Mouse (Mus musculus) embryonic facial prominence, embryonic 11.5 days (tissue): Measurements from ENCODE around the gene Slc39a1. TPM values are rescaled to one million over a fixed set of nuclear protein-coding genes. Genes with fewer than 3 reads are reported as not detected.

Source experiments
- ATAC-seq: fragments of 200-750 bp; cut with Nextera tagmentation; replicated peaks from 2 replicates; pipeline ENCODE4 v1.8.0; 2017; ENCODE audit warnings: low read depth; ENCODE audit not compliant: insufficient number of reproducible peaks, low FRiP score, low TSS enrichment
- DNase-seq: peaks from one replicate; pipeline ENCODE4 v3.0.0-alpha.2; 2015; ENCODE audit warnings: low spot score
- H3K27ac ChIP-seq: fragments of 300-500 bp; sonication (generic); replicated peaks from 2 replicates; pipeline ENCODE4 v1.5.1; 2014; ENCODE audit warnings: mild to moderate bottlenecking, low read depth, low read length, control low read depth
- H3K27me3 ChIP-seq: fragments of 300-500 bp; sonication (generic); 2 replicates; pipeline ENCODE4 v1.6.1; 2014; ENCODE audit warnings: mild to moderate bottlenecking, low read length, moderate library complexity, mixed read lengths; ENCODE audit not compliant: control insufficient read depth, insufficient read depth
- H3K36me3 ChIP-seq: fragments of 300-500 bp; sonication (generic); replicated peaks from 2 replicates; pipeline ENCODE4 v1.6.1; 2014; ENCODE audit warnings: low read depth, mild to moderate bottlenecking, low read length, moderate library complexity, mixed read lengths; ENCODE audit not compliant: control insufficient read depth, insufficient read depth
- H3K4me1 ChIP-seq: fragments of 300-500 bp; sonication (generic); 2 replicates; pipeline ENCODE4 v1.6.1; 2014; ENCODE audit warnings: low read length, mixed read lengths; ENCODE audit not compliant: control insufficient read depth, insufficient read depth
- H3K4me2 ChIP-seq: fragments of 300-500 bp; sonication (generic); 2 replicates; pipeline ENCODE4 v1.6.1; 2014; ENCODE audit warnings: low read depth, mild to moderate bottlenecking, control low read depth, low read length, moderate library complexity
- H3K4me3 ChIP-seq: fragments of 300-500 bp; sonication (generic); 2 replicates; pipeline ENCODE4 v1.5.1; 2014; ENCODE audit warnings: low read depth, low read length, control low read depth
- H3K9ac ChIP-seq: fragments of 300-500 bp; sonication (generic); replicated peaks from 2 replicates; pipeline ENCODE4 v1.6.1; 2014; ENCODE audit warnings: mild to moderate bottlenecking, control low read depth, low read length
- H3K9me3 ChIP-seq: fragments of 300-500 bp; sonication (generic); replicated peaks from 2 replicates; pipeline ENCODE4 v1.6.1; 2016; ENCODE audit warnings: mild to moderate bottlenecking, low read length, inconsistent platforms, mixed read lengths; ENCODE audit not compliant: control insufficient read depth
- WGBS: fragments of 180-500 bp; shearing (Covaris S2); extraction: QIAGEN DNeasy Blood & Tissue Kit; methylation state at CpG from one replicate; pipeline ENCODE4 v1.1.7; 2014; 5-methylcytosine and 5-hydroxymethylcytosine counted together
- polyA plus RNA-seq: library from polyadenylated mRNA; unstranded; fragments of >200 nt; fragmentation: Nextera tagmentation; extraction: Ambion mirVana; gene quantifications from 2 replicates; pipeline ENCODE4 v1.2.1, GENCODE M21; 2014

Slc39a1 gene
- polyA plus RNA-seq, 1 experiment from 2014 or later, result 48.7 TPM

GRCm38 (mm10) chr3:90254419-90255193 is 6.6 kb downstream of the Slc39a1 start:
- WGBS, result under 1% methylated on average over 41 of the region's 41 CpGs
- Histone ChIP-seq H3K9me3 (no peaks in the 10 kb centered on the region), H3K4me3 (peak overlapping the region; percentile 78), H3K27me3 (no peaks in the 10 kb centered on the region), H3K27ac (0 out of 2 replicates have a peak overlapping the region, but pooled peaks have one; percentile 8), H3K4me2 (peak overlapping the region; percentile 84), H3K36me3 (0 out of 2 replicates have a peak, but pooled peaks cover 2% of the 10 kb centered on the region), H3K9ac (peak overlapping the region; percentile 84), H3K4me1 (peaks cover 5% of the 10 kb centered on the region; the same call in 1 of the 2 replicates)
- ATAC-seq (peak; percentile 60), DNase-seq (peak; percentile 54)

DNA sequence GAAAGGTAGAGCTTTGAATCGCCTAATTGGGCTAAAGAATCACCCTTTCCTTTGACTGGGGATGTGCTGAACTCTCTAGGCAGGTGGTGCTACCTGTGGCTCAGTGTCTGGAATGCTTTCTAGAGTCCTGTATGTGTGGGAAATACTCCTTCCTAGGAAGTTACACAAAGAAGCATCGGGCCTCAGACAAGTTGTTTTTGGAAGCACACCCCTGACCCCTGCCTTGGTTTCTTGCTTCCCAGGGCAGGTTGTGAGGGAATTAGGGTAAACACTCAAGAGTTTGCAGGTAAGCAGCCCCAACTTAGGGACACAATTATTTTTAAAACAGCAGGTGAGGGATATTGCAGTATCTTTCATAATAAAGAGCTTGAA is 7.2 kb downstream of the Slc39a1 start:
- H3K4me1 ChIP-seq, result peaks cover 5% of the 10 kb centered on the region; the same call in 1 of the 2 replicates
- peak overlapping the region; percentile 84 for H3K4me2 ChIP-seq
- 0 out of 2 replicates have a peak, but pooled peaks cover 2% of the 10 kb centered on the region for H3K36me3 ChIP-seq
- peak overlapping the region; percentile 78 for H3K4me3 ChIP-seq
- no peak for DNase-seq
- WGBS, result 17% methylated on average over 2 of the region's 2 CpGs
- no peaks in the 10 kb centered on the region for H3K9me3 ChIP-seq
- no peaks in the 10 kb centered on the region for H3K27me3 ChIP-seq
- H3K9ac ChIP-seq, result peak overlapping the region; percentile 84
- no peak for ATAC-seq
- no peak overlapping the region for H3K27ac ChIP-seq

DNA sequence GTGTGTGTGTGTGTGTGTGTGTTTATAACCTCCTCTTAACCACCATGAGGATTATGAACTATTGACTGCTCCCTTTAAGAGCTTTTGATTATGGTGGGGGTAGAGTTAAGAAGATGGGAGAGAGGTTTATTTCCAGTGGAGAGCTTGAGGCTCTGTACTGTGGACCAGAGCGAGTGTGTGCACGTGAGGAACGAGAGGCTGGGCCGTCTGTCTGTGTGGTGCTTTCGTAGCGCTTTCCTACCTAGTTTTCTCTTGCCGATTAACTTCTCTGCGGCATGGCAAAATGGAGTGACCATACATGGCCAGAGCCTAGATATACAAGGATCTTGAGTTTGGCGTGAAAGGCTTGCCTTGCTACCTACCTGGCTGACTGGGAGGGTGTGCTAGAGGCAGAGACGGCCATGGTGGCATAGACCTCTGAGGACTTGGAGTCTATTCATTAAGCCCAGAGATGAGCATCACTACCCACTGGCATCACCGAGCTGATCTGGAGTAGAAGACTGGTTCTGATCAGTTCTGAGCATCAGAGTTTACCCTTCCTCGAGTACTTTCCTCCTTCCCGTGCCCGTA is 7.9 kb downstream of the Slc39a1 start:
- Histone ChIP-seq H3K4me1 (peaks cover 5% of the 10 kb centered on the region; the same call in 1 of the 2 replicates), H3K4me3 (no peak overlapping the region), H3K9ac (no peak overlapping the region), H3K27me3 (no peaks in the 10 kb centered on the region), H3K27ac (no peak overlapping the region), H3K9me3 (no peaks in the 10 kb centered on the region), H3K36me3 (peaks cover 4% of the 10 kb centered on the region; the same call in 1 of the 2 replicates), H3K4me2 (no peak overlapping the region)
- no peak for DNase-seq
- 92% methylated on average over 14 of the region's 14 CpGs for WGBS
- no peak for ATAC-seq

DNA sequence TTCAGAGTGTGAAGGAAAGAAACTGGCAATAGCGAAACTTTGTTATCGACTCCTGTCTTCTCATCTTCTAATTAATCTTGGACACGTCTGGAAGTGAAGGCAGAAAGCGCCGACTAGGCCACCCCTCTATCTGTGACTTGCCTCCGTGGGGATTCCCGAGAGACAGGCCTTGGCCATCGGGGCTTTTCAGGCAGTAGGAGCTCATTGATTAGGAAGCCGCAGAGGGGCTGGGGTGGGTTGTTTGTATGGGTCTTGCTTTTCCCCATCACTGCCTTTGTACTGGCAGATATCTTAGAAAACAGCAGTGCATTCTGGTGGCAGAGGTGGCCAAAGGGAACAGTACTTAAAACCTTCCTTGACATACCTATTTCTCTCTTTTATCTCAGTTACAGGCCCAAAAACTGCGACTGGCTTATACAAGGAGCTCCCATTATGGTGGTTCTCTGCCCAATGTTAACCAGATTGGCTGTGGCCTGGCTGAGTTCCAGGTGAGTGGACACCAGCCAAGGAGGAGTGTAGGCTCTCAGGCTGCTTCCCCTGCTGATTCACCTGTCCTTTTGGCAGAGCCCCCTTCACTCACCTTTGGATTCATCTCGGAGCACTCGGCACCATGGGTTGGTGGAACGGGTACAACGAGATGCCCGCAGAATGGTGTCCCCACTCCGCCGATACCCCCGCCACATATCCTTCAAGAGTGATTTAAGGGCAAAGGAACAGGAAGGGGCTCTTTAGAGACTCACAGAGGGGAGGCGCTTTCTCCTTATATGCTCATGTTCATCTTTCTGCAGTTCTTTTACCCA is 9.0 kb downstream of the Slc39a1 start:
- H3K27ac ChIP-seq, result no peak overlapping the region
- peaks cover 4% of the 10 kb centered on the region; the same call in 1 of the 2 replicates for H3K36me3 ChIP-seq
- 94% methylated on average over 19 of the region's 19 CpGs for WGBS
- H3K9me3 ChIP-seq, result no peaks in the 10 kb centered on the region
- DNase-seq (no peak), ATAC-seq (no peak)
- no peak overlapping the region for H3K4me3 ChIP-seq
- no peak overlapping the region for H3K9ac ChIP-seq
- no peaks in the 10 kb centered on the region for H3K27me3 ChIP-seq
- H3K4me2 ChIP-seq, result no peak overlapping the region
- peaks cover 5% of the 10 kb centered on the region; the same call in 1 of the 2 replicates for H3K4me1 ChIP-seq

GRCm38 (mm10) chr3:90258521-90258920 is 10.5 kb downstream of the Slc39a1 start:
- WGBS, result 92% methylated on average over 4 of the region's 4 CpGs
- no peak overlapping the region for H3K27ac ChIP-seq
- ATAC-seq, result no peak
- no peak for DNase-seq
- H3K9me3 ChIP-seq, result no peaks in the 10 kb centered on the region
- no peak overlapping the region for H3K4me3 ChIP-seq
- H3K27me3 ChIP-seq, result no peaks in the 10 kb centered on the region
- peaks cover 8% of the 10 kb centered on the region; the same call in 1 of the 2 replicates for H3K36me3 ChIP-seq
- H3K9ac ChIP-seq, result no peak overlapping the region
- H3K4me2 ChIP-seq, result no peak overlapping the region
- peaks cover 5% of the 10 kb centered on the region; the same call in 1 of the 2 replicates for H3K4me1 ChIP-seq

DNA sequence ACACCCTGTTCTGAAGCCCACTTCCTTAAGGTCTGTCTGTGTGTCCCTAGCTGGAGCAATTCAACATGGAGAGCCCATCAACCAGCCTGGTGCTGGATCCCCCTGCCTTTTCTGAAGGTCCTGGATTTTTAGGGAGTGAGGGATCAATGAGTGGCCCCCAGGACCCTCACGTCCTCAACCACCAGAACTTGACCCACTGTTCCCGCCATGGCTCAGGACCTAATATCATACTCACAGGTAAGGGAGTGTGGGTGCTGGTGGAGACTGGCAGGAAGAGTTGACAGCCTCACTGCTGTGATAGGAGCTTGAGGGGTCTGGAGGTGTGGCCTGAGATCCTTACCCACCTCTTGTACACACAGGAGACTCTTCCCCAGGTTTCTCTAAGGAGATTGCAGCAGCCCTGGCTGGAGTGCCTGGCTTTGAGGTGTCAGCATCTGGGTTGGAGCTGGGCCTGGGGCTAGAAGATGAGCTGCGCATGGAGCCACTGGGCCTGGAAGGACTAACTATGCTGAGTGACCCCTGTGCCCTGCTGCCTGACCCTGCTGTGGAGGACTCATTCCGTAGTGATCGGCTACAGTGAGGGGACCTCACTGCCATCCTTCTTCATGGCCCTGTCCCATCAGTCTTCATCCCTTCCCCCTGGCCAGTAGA is 15.3 kb downstream of the Slc39a1 start:
- no peak overlapping the region for H3K9ac ChIP-seq
- no peak overlapping the region for H3K27ac ChIP-seq
- no peak for ATAC-seq
- H3K36me3 ChIP-seq, result peaks cover 8% of the 10 kb centered on the region; the same call in 1 of the 2 replicates
- no peaks in the 10 kb centered on the region; the same call in 1 of the 2 replicates for H3K4me1 ChIP-seq
- no peak overlapping the region for H3K4me3 ChIP-seq
- no peak for DNase-seq
- 80% methylated on average over 5 of the region's 5 CpGs for WGBS
- no peaks in the 10 kb centered on the region for H3K9me3 ChIP-seq
- no peaks in the 10 kb centered on the region for H3K27me3 ChIP-seq
- H3K4me2 ChIP-seq, result no peak overlapping the region

GRCm38 (mm10) chr3:90264687-90265033 is 16.7 kb downstream of the Slc39a1 start:
- Histone ChIP-seq H3K27me3 (no peaks in the 10 kb centered on the region), H3K27ac (peak overlapping the region; percentile 94; the same call in 1 of the 2 replicates), H3K36me3 (peaks cover 6% of the 10 kb centered on the region; the same call in 1 of the 2 replicates), H3K4me3 (peak overlapping the region; percentile 70), H3K4me2 (no peak overlapping the region; the same call in 1 of the 2 replicates), H3K4me1 (no peaks in the 10 kb centered on the region; the same call in 1 of the 2 replicates), H3K9ac (no peak overlapping the region; the same call in 1 of the 2 replicates), H3K9me3 (no peaks in the 10 kb centered on the region)
- DNase-seq (no peak), ATAC-seq (no peak)
- 34% methylated on average over 10 of the region's 10 CpGs for WGBS
